Mouse (Mus musculus): ENCODE results near the gene Klk1b9. TPM values are rescaled to one million over a fixed set of nuclear protein-coding genes. Genes with fewer than 3 reads are reported as not detected.

Gene Klk1b9
- polyA plus RNA-seq (2012; rRNA removed) = not detected in 2 replicates

GRCm38 (mm10) chr7:43975761-43976160, at the start of gene Klk1b9:
TSS of gene Klk1b9 (plus strand) at chr7:43976061.

DNA sequence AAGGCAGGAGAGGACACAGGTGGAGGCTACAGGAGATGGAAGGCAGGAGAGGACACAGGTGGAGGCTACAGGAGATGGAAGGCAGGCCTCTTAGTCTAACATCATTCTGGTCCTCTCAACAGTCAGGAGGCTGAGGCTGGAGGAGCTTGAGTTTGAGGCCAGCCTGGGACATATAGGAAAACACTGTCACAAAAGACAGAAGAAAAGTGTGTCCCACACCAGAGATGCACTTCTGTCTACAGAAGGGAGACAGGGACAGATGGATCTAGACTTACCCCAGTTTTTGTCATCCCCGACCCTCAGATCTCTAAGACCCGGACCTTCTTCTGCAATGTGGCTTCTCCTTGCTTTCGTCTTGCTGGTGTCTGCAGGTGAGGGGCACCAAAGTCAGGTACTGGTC, 42.4 kb upstream of the Klk1b9 start, which contains the start of gene Klk15:
Klk15 (plus strand) TSS at position 301 of the 400 bp plus-strand sequence.

GRCm38 (mm10) chr7:43950364-43950763, 25.5 kb upstream of the Klk1b9 start, which contains the start of gene Klk1b8:
TSS of gene Klk1b8 (plus strand) at chr7:43950664.

DNA sequence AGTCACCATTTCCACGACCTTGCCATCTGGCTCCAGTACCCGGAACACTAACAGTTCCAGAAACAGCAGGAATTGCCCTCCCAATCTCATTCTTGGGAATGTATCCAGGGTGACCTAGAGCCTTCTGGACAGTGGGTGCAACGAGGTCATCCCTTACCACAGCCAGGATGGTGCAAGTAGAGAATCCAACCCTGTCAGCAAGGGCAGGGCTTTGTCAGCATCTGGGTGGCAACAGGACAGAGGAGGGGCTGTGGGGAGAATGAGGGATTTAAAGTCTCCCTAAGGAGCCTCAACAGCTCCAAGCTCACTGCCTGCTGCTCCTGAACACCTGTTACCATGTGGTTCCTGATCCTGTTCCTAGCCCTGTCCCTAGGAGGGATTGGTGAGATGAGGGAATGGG, 9.4 kb upstream of the Klk1b9 start, which contains the start of gene Klk1b1:
Klk1b1 (plus strand) TSS at position 301 of the 400 bp plus-strand sequence.

GRCm38 (mm10) chr7:43995577-43995976, 19.7 kb downstream of the Klk1b9 start, which contains the start of gene Klk1b11:
TSS of gene Klk1b11 (plus strand) at chr7:43995877.

GRCm38 (mm10) chr7:44011868-44012267, 36.0 kb downstream of the Klk1b9 start, which contains the start of gene Klk1b26:
TSS of gene Klk1b26 (plus strand) at chr7:44012168.

Other genes starting within 250 kb of the Klk1b9 start
- not detected in 2 replicates for gene Klk12, start 207.2 kb upstream of the Klk1b9 start, polyA plus RNA-seq (2012; rRNA removed)
- 0.13 TPM in 1 of 2 replicates, not detected in the other for gene Klk11, start 201.5 kb upstream of the Klk1b9 start, polyA plus RNA-seq (2012; rRNA removed)
- gene Klk10, start 195.0 kb upstream of the Klk1b9 start, polyA plus RNA-seq (2012; rRNA removed) = 0.71 and 1.4 TPM in 2 replicates
- not detected in 2 replicates for gene Klk9, start 184.2 kb upstream of the Klk1b9 start, polyA plus RNA-seq (2012; rRNA removed)
- gene Klk8, start 178.5 kb upstream of the Klk1b9 start, polyA plus RNA-seq (2012; rRNA removed) = 2.8 and 3.5 TPM in 2 replicates
- not detected in 2 replicates for gene Klk7, start 164.8 kb upstream of the Klk1b9 start, polyA plus RNA-seq (2012; rRNA removed)
- not detected in 2 replicates for gene Klk6, start 151.6 kb upstream of the Klk1b9 start, polyA plus RNA-seq (2012; rRNA removed)
- gene Klk5, start 134.1 kb upstream of the Klk1b9 start, polyA plus RNA-seq (2012; rRNA removed) = not detected in 2 replicates
- not detected in 2 replicates for gene Klk4, start 94.9 kb upstream of the Klk1b9 start, polyA plus RNA-seq (2012; rRNA removed)
- 8.0 and 8.3 TPM in 2 replicates for gene Klk15, start 42.3 kb upstream of the Klk1b9 start, polyA plus RNA-seq (2012; rRNA removed)
- gene Klk1b8, start 25.4 kb upstream of the Klk1b9 start, polyA plus RNA-seq (2012; rRNA removed) = not detected in 2 replicates
- gene Klk1b1, start 9.3 kb upstream of the Klk1b9 start, polyA plus RNA-seq (2012; rRNA removed) = not detected in 2 replicates
- gene Klk1b11, start 19.8 kb downstream of the Klk1b9 start, polyA plus RNA-seq (2012; rRNA removed) = 1.2 TPM in 1 of 2 replicates, not detected in the other
- gene Klk1b26, start 36.1 kb downstream of the Klk1b9 start, polyA plus RNA-seq (2012; rRNA removed) = not detected in 2 replicates
- 0.17 TPM in 1 of 2 replicates, not detected in the other for gene Klk1b27, start 76.2 kb downstream of the Klk1b9 start, polyA plus RNA-seq (2012; rRNA removed)
- gene Klk1b21, start 126.3 kb downstream of the Klk1b9 start, polyA plus RNA-seq (2012; rRNA removed) = 0.14 TPM in 1 of 2 replicates, not detected in the other
- 6.3 TPM in 1 of 2 replicates, not detected in the other for gene Klk1b22, start 136.6 kb downstream of the Klk1b9 start, polyA plus RNA-seq (2012; rRNA removed)
- 0.15 and 0.17 TPM in 2 replicates for gene Klk1b16, start 160.7 kb downstream of the Klk1b9 start, polyA plus RNA-seq (2012; rRNA removed)
- 0.31 and 0.54 TPM in 2 replicates for gene Klk1b24, start 212.2 kb downstream of the Klk1b9 start, polyA plus RNA-seq (2012; rRNA removed)
- gene Klk1b3, start 222.1 kb downstream of the Klk1b9 start, polyA plus RNA-seq (2012; rRNA removed) = 0.27 and 2.0 TPM in 2 replicates
- gene Klk1b4, start 231.4 kb downstream of the Klk1b9 start, polyA plus RNA-seq (2012; rRNA removed) = 3.6 and 4.2 TPM in 2 replicates
- 1.4 and 6.7 TPM in 2 replicates for gene Klk1b5, start 239.9 kb downstream of the Klk1b9 start, polyA plus RNA-seq (2012; rRNA removed)
- 4,020 and 5,229 TPM in 2 replicates for gene Klk1, start 249.3 kb downstream of the Klk1b9 start, polyA plus RNA-seq (2012; rRNA removed)